Mouse (Mus musculus) forebrain, embryonic 16.5 days (tissue): ENCODE measurements at regions not wholly inside any gene's neighbourhood (a gene's known extent, or its start where the extent isn't known, plus 50 kb on each side); places are given as distances from the start of the nearest gene placed in this dataset.
A peak's percentile ranks its signal among the peaks of the same experiment; 100 is the strongest.
"Not testable (repeated sequence)": the region's sequence is repeated elsewhere in the genome, so short reads cannot be mapped to it uniquely, and the experiment has no call there.

Experiments used
- ATAC-seq: fragments of 200-750 bp; cut with Nextera tagmentation; 2 replicates; pipeline ENCODE4 v1.8.0; 2017; ENCODE audit warnings: mild to moderate bottlenecking, moderate library complexity
- H3K27ac ChIP-seq: fragments of 300-500 bp; sonication (generic); 2 replicates; pipeline ENCODE4 v1.5.1; 2014; ENCODE audit warnings: low read length, control low read depth
- H3K27me3 ChIP-seq: fragments of 300-500 bp; sonication (generic); replicated peaks from 2 replicates; pipeline ENCODE4 v1.6.1; 2014; ENCODE audit warnings: low read length; ENCODE audit not compliant: control insufficient read depth, insufficient read depth
- H3K36me3 ChIP-seq: fragments of 300-500 bp; sonication (generic); 2 replicates; pipeline ENCODE4 v1.6.1; 2014; ENCODE audit not compliant: control insufficient read depth, insufficient read depth
- H3K4me1 ChIP-seq: fragments of 300-500 bp; sonication (generic); replicated peaks from 2 replicates; pipeline ENCODE4 v1.6.1; 2014; ENCODE audit warnings: low read length; ENCODE audit not compliant: control insufficient read depth, insufficient read depth
- H3K4me2 ChIP-seq: fragments of 300-500 bp; sonication (generic); 2 replicates; pipeline ENCODE4 v1.6.1; 2014; ENCODE audit warnings: mild to moderate bottlenecking, low read length, control low read depth
- H3K4me3 ChIP-seq: fragments of 300-500 bp; sonication (generic); replicated peaks from 2 replicates; pipeline ENCODE4 v1.5.1; 2014; ENCODE audit warnings: mild to moderate bottlenecking, low read length, control low read depth
- H3K9ac ChIP-seq: fragments of 300-500 bp; sonication (generic); replicated peaks from 2 replicates; pipeline ENCODE4 v1.6.1; 2014; ENCODE audit warnings: low read depth, low read length, control low read depth
- H3K9me3 ChIP-seq: fragments of 300-500 bp; sonication (generic); 2 replicates; pipeline ENCODE4 v1.6.1; 2016; ENCODE audit warnings: low read length; ENCODE audit not compliant: control insufficient read depth
- WGBS: fragments of 180-500 bp; shearing (Covaris S2); extraction: QIAGEN DNeasy Blood & Tissue Kit; methylation state at CpG from one replicate; pipeline ENCODE4 v1.1.7; 2014; 5-methylcytosine and 5-hydroxymethylcytosine counted together

DNA sequence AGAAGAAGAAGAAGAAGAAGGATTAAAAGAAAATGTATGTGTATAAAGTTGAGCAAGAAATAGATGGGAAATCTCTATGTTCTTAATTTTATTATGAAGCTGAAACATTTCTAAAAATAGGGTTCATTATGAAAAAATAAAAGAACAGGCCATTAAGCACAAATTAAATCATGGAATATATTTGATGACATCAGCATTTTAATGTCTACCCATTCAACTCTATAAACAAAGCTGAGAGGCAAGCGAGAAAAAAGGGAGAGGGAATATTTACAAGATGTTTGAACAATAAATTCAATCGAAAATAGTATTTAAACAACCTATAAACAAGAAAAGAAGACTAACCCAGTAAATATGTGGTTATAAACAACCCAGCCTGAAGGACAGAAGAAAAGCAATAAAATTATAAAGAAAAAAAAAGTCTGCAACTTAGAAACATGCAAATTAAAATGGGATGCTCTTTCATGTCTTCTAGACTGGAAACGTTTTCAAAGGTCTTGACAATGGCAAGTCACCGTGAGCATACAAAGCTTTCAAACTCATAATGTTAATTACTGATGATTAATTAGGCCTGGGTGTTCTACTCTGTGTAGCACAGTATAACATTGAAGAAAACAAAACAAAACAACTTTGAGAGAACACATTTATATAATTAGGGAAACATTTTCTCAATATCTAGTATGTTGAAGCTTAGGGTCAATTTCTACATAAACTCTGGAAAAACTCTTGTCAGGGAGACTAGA lies 108.6 kb downstream of the A730009L09Rik start:
- 24% methylated on average over 4 of the region's 4 CpGs for WGBS
- no peak overlapping the region for H3K9ac ChIP-seq
- no peak overlapping the region for H3K27ac ChIP-seq
- no peaks in the 10 kb centered on the region for H3K9me3 ChIP-seq
- no peak overlapping the region for H3K4me2 ChIP-seq
- H3K27me3 ChIP-seq, result no peaks in the 10 kb centered on the region
- H3K4me1 ChIP-seq, result peaks cover 2% of the 10 kb centered on the region; the same call in 1 of the 2 replicates
- no peaks in the 10 kb centered on the region for H3K36me3 ChIP-seq
- ATAC-seq, result peak; percentile 58; the same call in 1 of the 2 replicates
- H3K4me3 ChIP-seq, result no peak overlapping the region

DNA sequence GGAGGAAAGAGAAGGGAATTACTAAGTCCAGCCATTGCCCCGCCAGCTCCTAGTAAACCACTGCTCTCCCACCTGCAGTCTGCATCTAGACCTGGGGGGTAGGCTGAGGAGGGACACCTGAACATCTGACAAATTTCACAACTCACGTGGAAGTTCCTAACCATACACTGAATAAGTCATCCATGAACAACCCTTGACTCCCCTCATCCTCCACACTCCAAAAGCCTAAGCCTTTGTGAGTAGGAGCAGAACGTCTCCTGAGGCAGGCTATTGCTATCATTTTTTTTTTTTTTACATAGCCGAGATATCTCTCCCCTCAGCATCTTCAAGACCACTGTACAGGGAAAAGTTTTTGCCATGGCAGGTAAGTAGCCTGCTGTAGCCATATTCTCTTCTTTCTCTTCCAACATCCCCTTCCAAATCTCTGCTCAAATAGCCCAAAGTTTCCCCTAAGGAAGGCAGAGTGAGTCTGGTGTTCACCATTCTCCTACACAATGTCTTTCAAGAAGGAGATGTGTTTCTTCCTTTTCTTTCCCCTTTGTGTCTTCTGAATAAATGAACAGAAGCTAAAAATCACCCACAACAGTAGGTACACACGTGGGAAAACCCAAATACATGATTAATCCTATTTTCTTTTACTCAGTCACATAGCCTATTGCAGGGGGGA lies 109.7 kb downstream of the A730009L09Rik start:
- H3K4me3 ChIP-seq, result no peak overlapping the region
- ATAC-seq, result no peak
- no peak overlapping the region for H3K4me2 ChIP-seq
- 73% methylated on average over 5 of the region's 5 CpGs for WGBS
- peaks cover 2% of the 10 kb centered on the region; the same call in 1 of the 2 replicates for H3K4me1 ChIP-seq
- H3K27ac ChIP-seq, result no peak overlapping the region
- no peaks in the 10 kb centered on the region for H3K27me3 ChIP-seq
- no peaks in the 10 kb centered on the region for H3K9me3 ChIP-seq
- no peaks in the 10 kb centered on the region for H3K36me3 ChIP-seq
- no peak overlapping the region for H3K9ac ChIP-seq

DNA sequence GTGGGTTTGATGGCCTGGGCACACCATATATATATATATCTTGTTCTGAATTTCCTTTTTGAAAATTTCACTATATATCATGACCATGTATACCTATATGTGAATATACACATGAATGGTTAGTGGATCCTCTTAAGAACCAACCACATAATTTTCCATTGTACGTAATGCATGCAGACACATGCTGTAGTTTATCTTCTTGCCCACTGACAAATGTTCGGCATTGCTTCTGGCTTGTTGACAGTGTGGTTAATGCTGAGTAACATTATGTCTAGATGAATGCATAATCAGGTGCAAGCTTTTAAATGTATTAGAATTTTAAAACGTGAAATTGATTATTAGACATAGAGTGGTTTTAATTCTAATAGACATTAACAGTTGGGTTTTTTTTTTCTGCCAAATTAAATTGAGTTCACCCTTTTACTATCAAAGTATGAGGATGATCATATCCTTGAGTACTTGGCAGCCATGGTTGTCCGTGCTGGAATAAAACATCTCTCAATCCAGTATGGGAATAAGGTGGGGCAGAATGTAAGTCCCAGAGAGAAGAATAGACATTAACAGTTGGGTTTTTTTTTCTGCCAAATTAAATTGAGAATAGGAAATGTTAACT lies 110.3 kb downstream of the A730009L09Rik start:
- Histone ChIP-seq H3K9ac (no peak overlapping the region), H3K4me3 (no peak overlapping the region), H3K27me3 (no peaks in the 10 kb centered on the region), H3K27ac (no peak overlapping the region), H3K9me3 (no peaks in the 10 kb centered on the region), H3K36me3 (no peaks in the 10 kb centered on the region), H3K4me2 (no peak overlapping the region), H3K4me1 (peaks cover 2% of the 10 kb centered on the region; the same call in 1 of the 2 replicates)
- no peak for ATAC-seq
- WGBS, result 88% methylated on average over 4 of the region's 4 CpGs

DNA sequence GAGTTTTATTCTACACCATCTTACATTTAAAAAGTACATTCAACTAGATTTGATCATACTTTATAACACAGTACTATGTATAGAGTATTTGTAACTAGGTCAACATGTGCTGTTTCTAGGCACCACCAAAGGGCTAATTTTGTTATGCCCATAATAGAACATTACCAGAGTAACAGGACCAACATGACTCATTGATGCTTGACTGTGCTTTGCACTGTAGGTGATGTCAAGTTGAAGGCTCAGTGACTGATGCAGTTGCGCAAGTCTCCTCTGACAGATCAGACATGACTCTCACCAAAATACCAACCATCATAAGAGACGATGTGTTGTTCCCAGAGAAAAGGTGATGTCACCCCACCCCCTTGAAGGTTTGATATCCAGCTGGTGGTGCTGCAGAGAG lies 108.5 kb downstream of the Mrpl39 start:
- H3K4me2 ChIP-seq, result no peak overlapping the region
- no peaks in the 10 kb centered on the region for H3K4me1 ChIP-seq
- H3K9ac ChIP-seq, result no peak overlapping the region
- no peak overlapping the region for H3K4me3 ChIP-seq
- H3K27ac ChIP-seq, result no peak overlapping the region
- no peaks in the 10 kb centered on the region for H3K36me3 ChIP-seq
- no peaks in the 10 kb centered on the region for H3K27me3 ChIP-seq
- H3K9me3 ChIP-seq, result no peaks in the 10 kb centered on the region
- WGBS, result 98% methylated on average over 2 of the region's 2 CpGs
- no peak for ATAC-seq

DNA sequence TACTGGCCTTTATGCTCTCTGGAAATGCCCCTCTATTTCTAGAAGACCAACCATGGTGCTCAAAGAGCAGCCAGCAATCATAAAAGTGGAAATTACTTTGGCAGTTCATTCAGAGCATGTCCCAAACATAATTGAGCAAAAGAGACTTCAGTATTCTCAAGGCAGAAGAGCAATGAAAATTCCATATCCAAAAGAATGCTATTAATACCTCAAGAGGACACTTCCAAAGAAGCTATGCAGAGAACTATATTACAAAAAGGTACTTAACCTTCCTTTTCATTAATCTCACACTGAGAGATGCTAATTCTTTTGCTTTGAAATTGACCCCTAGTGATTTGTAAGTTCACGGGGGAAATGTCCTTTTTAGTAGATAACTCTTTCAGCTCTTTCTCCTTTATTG lies 105.7 kb downstream of the Mrpl39 start:
- H3K36me3 ChIP-seq, result no peaks in the 10 kb centered on the region
- no peaks in the 10 kb centered on the region for H3K4me1 ChIP-seq
- 21% methylated on average over 1 of the region's 1 CpGs for WGBS
- no peaks in the 10 kb centered on the region for H3K27me3 ChIP-seq
- no peak overlapping the region for H3K4me3 ChIP-seq
- H3K27ac ChIP-seq, result no peak overlapping the region
- no peak for ATAC-seq
- no peaks in the 10 kb centered on the region for H3K9me3 ChIP-seq
- no peak overlapping the region for H3K9ac ChIP-seq
- no peak overlapping the region for H3K4me2 ChIP-seq

DNA sequence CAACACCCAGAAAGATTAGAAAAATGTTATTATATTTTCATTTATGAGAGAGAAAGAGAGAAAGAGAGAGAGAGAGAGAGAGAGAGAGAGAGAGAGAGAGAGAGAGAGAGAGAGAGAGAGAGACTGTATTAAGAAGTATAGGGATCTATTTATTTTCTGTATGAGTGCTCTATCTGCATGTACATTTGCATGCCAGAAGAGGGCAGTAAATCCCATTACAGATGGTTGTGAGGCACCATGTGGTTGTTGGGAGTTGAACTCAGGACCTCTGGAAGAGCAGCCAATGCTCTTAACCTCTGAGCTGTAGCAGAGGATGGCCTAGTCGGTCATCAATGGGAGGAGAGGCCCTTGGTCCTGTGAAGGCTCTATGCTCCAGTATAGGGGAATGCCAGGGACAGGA lies 91.1 kb downstream of the Mrpl39 start:
- H3K27me3 ChIP-seq, H3K9ac ChIP-seq, H3K4me2 ChIP-seq, H3K4me3 ChIP-seq, H3K27ac ChIP-seq, ATAC-seq, H3K4me1 ChIP-seq, H3K9me3 ChIP-seq, H3K36me3 ChIP-seq: not testable (repeated sequence)
- 73% methylated on average over 1 of the region's 1 CpGs for WGBS

DNA sequence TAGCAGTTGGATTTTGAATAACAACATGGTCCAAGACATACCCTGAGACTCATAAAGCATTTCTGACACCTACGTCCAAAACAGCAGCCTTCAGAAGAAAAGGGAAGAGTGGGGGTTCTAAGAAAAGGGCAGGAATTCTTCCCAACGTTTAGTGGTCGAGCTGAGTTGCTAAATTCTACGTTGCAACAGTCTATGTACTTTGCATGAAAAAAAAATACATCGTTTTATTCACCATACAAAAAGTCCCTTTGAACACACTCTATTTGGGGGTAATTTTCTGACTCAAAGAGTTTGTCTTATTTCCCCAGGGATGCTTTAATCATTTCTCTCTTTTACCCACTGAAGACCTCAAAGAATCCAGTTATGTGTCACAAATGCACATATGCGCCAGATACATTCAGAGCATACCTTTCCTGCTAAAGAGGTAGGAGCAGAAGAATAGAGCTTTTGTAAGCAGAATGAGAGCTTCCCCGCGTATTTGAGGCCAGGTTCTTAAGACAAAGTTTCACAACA lies 89.3 kb downstream of the Mrpl39 start:
- H3K9me3 ChIP-seq, result no peaks in the 10 kb centered on the region
- no peaks in the 10 kb centered on the region for H3K27me3 ChIP-seq
- H3K4me2 ChIP-seq, result no peak overlapping the region
- H3K9ac ChIP-seq, result no peak overlapping the region
- H3K27ac ChIP-seq, result no peak overlapping the region
- H3K4me1 ChIP-seq, result no peaks in the 10 kb centered on the region
- WGBS, result 22% methylated on average over 8 of the region's 8 CpGs
- no peaks in the 10 kb centered on the region for H3K36me3 ChIP-seq
- no peak for ATAC-seq
- H3K4me3 ChIP-seq, result no peak overlapping the region

DNA sequence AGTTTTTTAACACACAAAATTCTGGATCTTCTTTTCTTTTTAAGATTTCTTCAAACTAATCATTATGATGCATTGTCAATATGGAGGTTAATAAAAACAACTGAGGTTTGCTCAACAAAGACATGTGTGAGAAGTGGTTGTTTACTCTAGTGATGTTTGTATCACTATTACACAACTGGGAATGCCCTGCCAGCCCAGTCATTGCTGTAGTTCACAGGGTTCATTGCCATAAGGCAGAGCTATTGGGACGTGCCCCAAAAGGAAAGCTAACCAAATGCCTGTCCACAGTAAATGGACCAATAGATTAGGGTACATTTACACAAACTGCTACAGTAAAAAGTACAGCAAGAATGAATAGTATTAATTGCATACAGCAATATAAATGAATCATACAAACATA lies 84.9 kb downstream of the Mrpl39 start:
- Histone ChIP-seq H3K9ac (no peak overlapping the region), H3K27me3 (no peaks in the 10 kb centered on the region), H3K4me1 (no peaks in the 10 kb centered on the region), H3K27ac (no peak overlapping the region), H3K4me2 (no peak overlapping the region), H3K4me3 (no peak overlapping the region), H3K9me3 (no peaks in the 10 kb centered on the region), H3K36me3 (no peaks in the 10 kb centered on the region)
- ATAC-seq, result no peak
- WGBS, result 81% methylated on average over 1 of the region's 1 CpGs

DNA sequence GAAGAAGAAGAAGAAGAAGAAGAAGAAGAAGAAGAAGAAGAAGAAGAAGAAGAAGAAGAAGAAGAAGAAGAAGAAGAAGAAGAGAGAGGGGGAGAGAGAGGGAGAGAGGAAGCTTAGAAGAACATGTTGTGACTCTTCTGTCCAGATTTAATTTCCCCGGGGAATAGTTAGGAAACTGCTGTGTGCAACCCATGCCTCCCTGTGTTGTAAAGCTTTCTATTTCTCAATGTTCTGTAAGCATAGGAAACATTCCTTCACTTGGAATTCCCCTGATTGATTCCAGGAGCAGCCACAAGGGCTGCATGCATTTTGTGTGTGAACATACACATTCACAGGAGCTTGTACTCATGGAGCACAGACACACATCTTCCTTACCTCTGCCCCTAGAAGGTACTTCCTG lies 81.7 kb downstream of the Mrpl39 start:
- H3K9ac ChIP-seq, result no peak overlapping the region
- H3K36me3 ChIP-seq, result no peaks in the 10 kb centered on the region
- 94% methylated on average over 1 of the region's 1 CpGs for WGBS
- no peak for ATAC-seq
- H3K4me2 ChIP-seq, result no peak overlapping the region
- H3K27me3 ChIP-seq, result no peaks in the 10 kb centered on the region
- no peaks in the 10 kb centered on the region for H3K9me3 ChIP-seq
- no peak overlapping the region for H3K27ac ChIP-seq
- H3K4me3 ChIP-seq, result no peak overlapping the region
- no peaks in the 10 kb centered on the region for H3K4me1 ChIP-seq
